Mouse (Mus musculus) erythroblast, embryonic 14.5 days (primary cell): ENCODE results near the gene Map4k5.

Source experiments
- GATA1 ChIP-seq: IDR thresholded peaks from 2 replicates; pipeline ENCODE4 v1.6.1; 2012; ENCODE audit warnings: low read length, inconsistent platforms, mixed read lengths
- TAL1 ChIP-seq: IDR thresholded peaks from 3 replicates; pipeline ENCODE4 v1.6.1; 2012; ENCODE audit warnings: low read length, inconsistent platforms, mixed read lengths

DNA sequence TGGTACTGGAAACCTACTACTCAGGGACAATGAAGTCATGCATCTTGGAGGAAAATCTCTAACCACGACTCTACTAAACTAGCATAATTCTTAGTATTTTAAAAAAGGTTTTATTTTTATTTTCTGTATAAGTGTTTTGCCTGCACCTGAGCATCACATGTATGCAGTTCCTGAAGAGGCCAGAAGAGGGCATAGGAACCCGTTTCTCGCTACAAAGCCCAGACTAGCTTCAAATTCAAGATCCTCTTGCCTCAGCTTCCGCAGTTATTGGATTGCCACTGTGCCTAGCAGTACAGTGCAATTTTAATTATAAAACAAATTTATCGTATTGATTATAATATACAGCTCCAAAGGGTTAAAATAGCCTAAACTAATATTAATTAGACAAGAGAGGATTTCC, 31.0 kb upstream of the Map4k5 start:
- no peak for TF ChIP-seq GATA1
- no peak for TF ChIP-seq TAL1
